Mouse (Mus musculus) Patski (cell line): Measurements from ENCODE around the gene Ramp2. TPM values are rescaled to one million over a fixed set of nuclear protein-coding genes. Genes with fewer than 3 reads are reported as not detected.

ENCODE experiments used
- ATAC-seq: fragments of 100-300 bp; one replicate; pipeline ENCODE4 v1.8.0; 2021
- CTCF ChIA-PET: fragments of 350-600 bp; sonication (Branson Sonifier 250); formaldehyde crosslinking; loops from one replicate; lab custom pipeline; 2022; ENCODE audit warnings: inconsistent platforms; lab: Charles Lee
- POLR2A ChIA-PET: fragments of 350-600 bp; sonication (Branson Sonifier 250); formaldehyde crosslinking; loops from one replicate; lab custom pipeline; 2022; ENCODE audit warnings: antibody characterized with exemption, inconsistent platforms; lab: Charles Lee
- DNase-seq: peaks from one replicate; pipeline ENCODE4 v3.0.0-alpha.2; 2011; ENCODE audit warnings: low read depth, low spot score
- H3K27me3 ChIP-seq: fragments of 371-371 bp; one replicate; pipeline ENCODE4 v1.5.1; 2021
- CTCF ChIP-seq: fragments of 100-300 bp; IDR thresholded peaks from one replicate; pipeline ENCODE4 v1.5.1; 2021
- in situ Hi-C: fragments of 300-500 bp; cut with MboI; formaldehyde crosslinking; loops from 3 replicates; pipeline ENCODE4 v1.11.1; 2018; ENCODE audit warnings: low pct_unique_long_range_greater_than_20kb, mixed read lengths
- polyA plus RNA-seq: library from polyadenylated mRNA; unstranded; gene quantifications from one replicate; pipeline ENCODE4 v1.2.3, GENCODE M21; 2021

Gene Ramp2
- polyA plus RNA-seq, 1 experiment from 2014 or later: 27.3 TPM

DNA sequence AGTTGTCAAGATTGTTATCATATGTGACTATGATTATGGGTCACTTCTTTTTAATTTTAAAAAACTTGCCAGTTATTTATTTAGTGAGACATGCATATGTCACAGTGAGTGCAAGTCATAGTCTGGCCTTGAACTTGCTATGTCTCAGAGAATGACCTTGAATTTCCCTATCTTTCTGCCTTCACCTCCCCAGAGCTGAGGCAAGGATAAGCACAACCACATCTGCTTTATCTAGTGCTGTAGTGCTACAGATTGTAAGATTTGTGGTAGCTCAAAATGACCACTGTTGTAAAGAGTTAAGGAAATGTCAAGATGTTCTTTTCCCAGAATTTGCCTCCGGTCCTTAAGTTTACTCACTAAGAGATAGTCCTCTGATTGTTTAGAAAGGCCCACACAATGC lies 12.6 kb upstream of the Ramp2 start:
- in situ Hi-C loops: no loop called here
- TF ChIP-seq CTCF: no peak
- POLR2A ChIA-PET: interaction anchor here (0.7 to 2.2 kb wide), 2 partner anchors 13 to 1193 kb away, joined by 4 to 10 read pairs; partner anchors contain the start of gene Ramp2
- CTCF ChIA-PET: interaction anchor here (0.7 to 1.4 kb wide), 2 partner anchors 32 to 69 kb away, joined by 3 read pairs; partner anchors contain the start of gene Becn1
- DNase-seq (no peak), ATAC-seq (no peak)
- H3K27me3 ChIP-seq: no peaks in the 10 kb centered on the region

DNA sequence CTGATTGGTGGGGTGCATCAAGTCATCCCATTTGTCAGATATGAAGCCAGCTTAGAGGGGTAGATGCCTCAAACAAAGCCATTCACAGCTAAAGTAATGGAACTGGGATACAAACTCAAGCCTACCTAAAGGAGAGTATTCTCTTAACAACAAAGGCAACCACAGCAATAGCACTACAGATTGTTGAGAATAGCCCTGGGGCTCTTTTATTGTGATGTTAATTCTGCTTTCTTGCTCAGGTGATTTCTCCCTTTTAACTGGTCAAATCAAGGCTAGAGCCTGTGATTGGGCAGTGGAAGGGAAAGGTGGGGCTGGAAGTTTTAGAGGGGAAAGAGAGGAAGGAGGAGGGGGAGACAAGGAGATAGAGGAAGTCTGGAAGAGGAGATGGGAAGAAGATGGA lies 11.7 kb upstream of the Ramp2 start:
- H3K27me3 ChIP-seq: no peaks in the 10 kb centered on the region
- TF ChIP-seq CTCF: no peak
- no peak for DNase-seq
- in situ Hi-C loops: no loop called here
- ChIA-PET CTCF (interaction anchor here (1.3 to 1.4 kb wide), 2 partner anchors 11 to 68 kb away, joined by 3 read pairs; partner anchors contain the start of gene Becn1), POLR2A (no interaction called here)
- ATAC-seq: no peak

DNA sequence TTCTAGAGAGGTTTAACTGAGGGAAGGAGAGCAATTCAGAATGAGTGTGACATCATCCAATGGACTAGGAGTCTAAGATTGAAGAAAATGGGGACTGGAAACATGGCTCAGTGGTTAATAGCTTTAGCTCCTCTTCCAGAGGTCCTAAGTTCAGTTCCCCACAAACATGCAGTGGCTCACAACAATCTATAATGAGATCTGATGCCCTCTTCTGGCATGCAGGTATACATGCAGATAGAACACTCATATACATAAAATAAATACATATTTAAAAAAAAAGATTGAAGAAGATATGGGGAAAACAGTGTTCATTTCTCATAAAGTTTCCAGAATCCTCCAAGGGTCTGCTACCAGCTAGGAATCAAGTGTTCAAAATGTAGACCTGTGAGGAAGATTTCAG lies 10.4 kb upstream of the Ramp2 start:
- POLR2A ChIA-PET: no interaction called here
- TF ChIP-seq CTCF: peak; percentile 14
- in situ Hi-C loops: no loop called here
- DNase-seq: no peak
- no peaks in the 10 kb centered on the region for H3K27me3 ChIP-seq
- ATAC-seq: no peak
- CTCF ChIA-PET: interaction anchor here (1.0 kb wide), 1 partner anchor 19 kb away, joined by 3 read pairs; no protein-coding TSS in a partner anchor

DNA sequence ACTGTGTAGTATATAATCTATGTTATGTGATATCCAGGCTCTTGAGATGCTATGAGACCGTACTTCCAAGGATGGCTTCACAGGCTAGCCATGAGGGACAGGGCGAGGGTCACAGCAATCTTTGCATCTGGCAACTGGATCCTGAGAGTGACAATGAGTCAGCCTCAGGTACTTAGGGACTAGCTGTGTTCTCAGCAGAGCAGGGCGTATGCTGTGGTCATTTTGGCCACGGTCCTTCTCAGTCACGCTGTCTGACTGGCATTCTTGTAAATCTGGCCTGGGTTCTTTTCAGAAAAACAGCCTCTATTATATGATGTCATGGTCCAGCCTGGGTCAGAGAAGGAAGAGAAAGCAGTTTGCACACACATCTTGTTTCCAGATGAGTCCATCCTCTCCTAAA lies 9.0 kb upstream of the Ramp2 start:
- no peaks in the 10 kb centered on the region for H3K27me3 ChIP-seq
- CTCF ChIA-PET: interaction anchor here (0.8 to 1.9 kb wide), 4 partner anchors 9 to 65 kb away, joined by 3 to 5 read pairs (median 4); partner anchors contain the start of genes Becn1 and Ramp2
- no peak for ATAC-seq
- no peak for TF ChIP-seq CTCF
- in situ Hi-C loops: no loop called here
- POLR2A ChIA-PET: interaction anchor here (0.7 kb wide), 1 partner anchor 253 kb away, joined by 3 read pairs; no protein-coding TSS in a partner anchor
- no peak for DNase-seq

DNA sequence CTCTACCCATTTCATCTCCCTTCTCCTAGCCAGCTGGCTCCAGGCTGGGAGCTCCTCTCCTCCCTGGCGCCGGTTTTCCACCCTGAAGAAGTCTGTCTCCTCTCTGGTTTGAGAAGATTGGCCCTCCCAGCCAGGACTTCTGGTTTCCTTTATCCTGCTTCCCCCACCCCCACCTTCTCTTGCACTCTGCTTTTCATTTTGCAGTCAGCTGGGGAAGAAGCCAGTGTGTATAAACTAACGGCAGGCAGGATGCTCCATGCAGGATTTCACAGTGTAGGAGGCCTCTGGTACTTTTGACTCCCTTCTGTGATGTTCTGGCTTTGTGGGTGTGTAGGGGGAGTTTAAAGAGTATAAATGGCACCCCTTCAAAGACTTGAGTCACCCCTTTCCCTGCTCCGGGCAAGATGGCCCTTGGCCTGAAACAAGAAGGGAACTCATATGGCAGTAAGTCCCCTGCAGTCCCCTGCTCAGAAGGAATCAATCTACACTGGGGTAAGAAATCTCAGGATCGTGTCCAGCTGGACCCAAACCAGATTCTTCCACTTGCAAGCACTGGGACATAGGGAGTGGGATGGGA lies 7.7 kb upstream of the Ramp2 start:
- ATAC-seq: no peak
- no peak for DNase-seq
- TF ChIP-seq CTCF: no peak

DNA sequence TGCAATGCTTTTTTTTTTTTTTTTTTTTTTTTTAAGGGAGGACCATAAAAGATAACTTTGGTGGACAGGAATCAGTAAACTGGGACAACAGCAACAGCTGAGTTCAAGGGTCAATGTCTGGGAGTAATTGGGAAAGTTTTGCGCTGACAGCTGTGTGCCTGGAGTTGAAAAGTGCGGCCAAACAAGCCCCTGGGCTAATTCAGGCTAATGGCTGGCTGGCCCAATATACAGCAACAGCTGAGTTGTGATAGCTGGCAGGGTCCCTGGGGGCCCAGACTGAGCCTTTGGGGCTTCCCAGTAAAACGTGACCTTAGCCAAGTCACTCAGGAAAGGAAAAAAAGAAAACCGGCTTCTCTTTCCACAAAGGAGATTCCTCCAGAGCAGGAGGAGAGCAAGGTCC lies 757 bp upstream of the Ramp2 start:
- DNase-seq (no peak), ATAC-seq (no peak)
- no peak for TF ChIP-seq CTCF
- in situ Hi-C loops: no loop called here
- POLR2A ChIA-PET: no interaction called here
- no peaks in the 10 kb centered on the region for H3K27me3 ChIP-seq
- CTCF ChIA-PET: interaction anchor here (1.0 to 1.9 kb wide), 6 partner anchors 8 to 45 kb away, joined by 3 to 8 read pairs (median 5); no protein-coding TSS in a partner anchor

More for the DNA sequence above, 7.7 kb upstream of the Ramp2 start:
- no peaks in the 10 kb centered on the region for H3K27me3 ChIP-seq
- in situ Hi-C loops: no loop called here
- POLR2A ChIA-PET: no interaction called here
- CTCF ChIA-PET: interaction anchor here (1.3 to 1.9 kb wide), 2 partner anchors 19 to 64 kb away, joined by 4 to 5 read pairs; partner anchors contain the start of gene Becn1

DNA sequence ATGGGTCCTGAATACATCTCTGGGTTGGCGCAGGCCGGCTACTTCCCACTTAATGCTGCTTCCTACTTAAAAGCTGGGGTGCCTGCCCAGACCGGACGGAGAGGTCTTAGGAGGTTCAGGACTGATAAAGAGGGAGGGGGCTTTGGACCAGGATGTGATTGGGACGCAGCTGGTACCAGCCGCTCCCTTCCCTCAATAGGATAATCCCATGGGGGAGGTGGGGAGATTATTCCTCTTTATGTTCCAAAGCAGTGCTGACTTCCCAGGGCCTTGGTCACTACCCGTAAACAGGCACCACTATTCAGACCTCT lies 829 bp downstream of the Ramp2 start:
- ATAC-seq (no peak), DNase-seq (no peak)
- TF ChIP-seq CTCF: no peak
- ChIA-PET POLR2A (interaction anchor here (0.8 to 1.7 kb wide), 3 partner anchors 15 to 56 kb away, joined by 3 to 10 read pairs (median 4); no protein-coding TSS in a partner anchor), CTCF (interaction anchor here (0.7 to 1.9 kb wide), 6 partner anchors 10 to 56 kb away, joined by 3 to 8 read pairs (median 5); partner anchors contain the start of gene Becn1)
- in situ Hi-C loops: no loop called here
- no peaks in the 10 kb centered on the region for H3K27me3 ChIP-seq

DNA sequence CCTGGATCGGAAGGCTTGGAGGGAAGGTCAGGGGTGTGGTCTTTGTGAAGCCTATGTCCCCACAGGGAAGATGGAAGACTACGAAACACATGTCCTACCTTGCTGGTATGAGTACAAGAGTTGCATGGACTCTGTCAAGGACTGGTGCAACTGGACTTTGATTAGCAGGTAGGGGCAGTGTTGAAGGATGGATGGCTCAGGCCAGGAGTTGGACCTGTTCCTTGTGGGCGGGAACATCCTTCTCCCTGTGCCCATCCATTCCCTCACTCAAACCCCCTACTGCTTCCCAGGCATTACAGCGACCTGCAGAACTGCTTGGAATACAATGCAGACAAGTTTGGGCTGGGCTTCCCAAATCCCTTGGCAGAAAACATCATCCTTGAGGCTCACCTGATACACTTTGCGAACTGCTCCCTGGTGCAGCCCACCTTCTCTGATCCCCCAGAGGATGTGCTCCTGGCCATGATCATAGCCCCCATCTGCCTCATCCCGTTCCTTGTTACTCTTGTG lies 1.7 kb downstream of the Ramp2 start:
- in situ Hi-C loops: no loop called here
- DNase-seq: no peak
- CTCF ChIA-PET: interaction anchor here (0.7 kb wide), 1 partner anchor 16 kb away, joined by 3 read pairs; no protein-coding TSS in a partner anchor
- no peaks in the 10 kb centered on the region for H3K27me3 ChIP-seq
- POLR2A ChIA-PET: interaction anchor here (0.8 kb wide), 1 partner anchor 53 kb away, joined by 4 read pairs; no protein-coding TSS in a partner anchor
- ATAC-seq: no peak
- TF ChIP-seq CTCF: no peak

DNA sequence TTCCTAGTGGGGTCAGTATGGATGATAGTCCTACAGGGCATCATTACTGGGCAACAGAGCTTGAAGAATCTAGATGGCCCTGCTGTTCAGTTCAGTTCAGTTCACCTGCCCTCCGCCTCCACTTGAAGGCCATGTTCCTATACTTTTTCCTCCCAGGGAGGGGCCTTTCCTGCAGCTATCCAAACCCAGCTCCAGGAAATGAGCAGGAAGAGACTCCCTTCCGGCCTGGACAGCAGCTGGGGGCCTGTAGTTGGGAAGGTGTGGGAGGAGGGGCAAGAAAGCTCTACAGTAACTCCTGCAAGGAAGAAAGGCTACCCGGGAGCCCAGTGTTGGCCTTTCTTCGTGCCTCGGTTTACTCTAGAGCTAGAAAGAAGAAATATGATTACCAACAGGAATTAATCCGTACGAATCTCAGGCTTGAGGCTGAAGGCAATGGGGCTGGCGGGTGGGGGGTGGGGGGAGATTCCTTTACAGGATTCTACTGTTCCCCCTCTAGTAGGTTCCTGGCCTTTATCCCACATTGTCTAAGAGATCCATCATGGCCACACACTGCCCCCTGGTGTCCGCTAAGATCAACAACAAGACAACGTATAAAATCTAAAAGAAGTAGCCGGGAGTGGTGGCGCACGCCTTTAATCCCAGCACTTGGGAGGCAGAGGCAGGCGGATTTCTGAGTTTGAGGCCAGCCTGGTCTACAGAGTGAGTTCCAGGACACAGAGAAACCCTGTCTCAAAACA lies 2.6 kb downstream of the Ramp2 start:
- peak; percentile 78 for TF ChIP-seq CTCF
- no peaks in the 10 kb centered on the region for H3K27me3 ChIP-seq
- in situ Hi-C loops: no loop called here
- ATAC-seq (no peak), DNase-seq (no peak)
- CTCF ChIA-PET: interaction anchor here (0.7 to 0.8 kb wide), 2 partner anchors 17 to 37 kb away, joined by 3 read pairs; no protein-coding TSS in a partner anchor
- POLR2A ChIA-PET: no interaction called here

DNA sequence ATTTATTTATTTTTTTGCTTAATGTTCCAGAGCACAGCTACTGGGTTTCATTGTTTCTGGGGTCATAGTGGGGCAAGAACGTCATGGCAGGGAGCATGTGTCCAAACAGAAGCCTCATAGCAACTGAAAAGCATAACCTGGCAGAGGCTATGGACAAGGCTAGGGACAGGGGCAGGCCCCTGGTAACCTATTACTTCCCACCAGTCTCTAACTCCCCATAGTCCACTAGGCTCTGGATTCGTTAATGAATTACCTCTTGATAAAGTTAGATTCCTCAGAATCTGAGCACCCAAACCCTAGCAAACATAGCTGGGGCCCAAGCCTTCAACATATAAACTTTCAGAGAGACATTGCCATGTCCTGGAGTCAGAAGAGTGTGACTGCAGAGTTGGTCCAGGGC lies 5.2 kb downstream of the Ramp2 start:
- no peak for TF ChIP-seq CTCF
- in situ Hi-C loops: loop anchor here (5.0 kb wide), 2 partner anchors 39 to 51 kb away; partner anchors contain the start of gene Becn1
- ChIA-PET CTCF (interaction anchor here (2.5 to 5.1 kb wide), 2 partner anchors 39 to 50 kb away, joined by 8 to 33 read pairs; partner anchors contain the start of gene Becn1), POLR2A (no interaction called here)
- no peaks in the 10 kb centered on the region for H3K27me3 ChIP-seq
- ATAC-seq (no peak), DNase-seq (no peak)
